Mouse (Mus musculus) MN1 (cell line): Measurements from ENCODE around the gene Utp11.
"Not testable (repeated sequence)": the region's sequence is repeated elsewhere in the genome, so short reads cannot be mapped to it uniquely, and the experiment has no call there.

ENCODE experiments used
- DNase-seq: peaks from one replicate; pipeline ENCODE4 v3.0.0-alpha.2; 2016; ENCODE audit warnings: low spot score

Utp11 gene

DNA sequence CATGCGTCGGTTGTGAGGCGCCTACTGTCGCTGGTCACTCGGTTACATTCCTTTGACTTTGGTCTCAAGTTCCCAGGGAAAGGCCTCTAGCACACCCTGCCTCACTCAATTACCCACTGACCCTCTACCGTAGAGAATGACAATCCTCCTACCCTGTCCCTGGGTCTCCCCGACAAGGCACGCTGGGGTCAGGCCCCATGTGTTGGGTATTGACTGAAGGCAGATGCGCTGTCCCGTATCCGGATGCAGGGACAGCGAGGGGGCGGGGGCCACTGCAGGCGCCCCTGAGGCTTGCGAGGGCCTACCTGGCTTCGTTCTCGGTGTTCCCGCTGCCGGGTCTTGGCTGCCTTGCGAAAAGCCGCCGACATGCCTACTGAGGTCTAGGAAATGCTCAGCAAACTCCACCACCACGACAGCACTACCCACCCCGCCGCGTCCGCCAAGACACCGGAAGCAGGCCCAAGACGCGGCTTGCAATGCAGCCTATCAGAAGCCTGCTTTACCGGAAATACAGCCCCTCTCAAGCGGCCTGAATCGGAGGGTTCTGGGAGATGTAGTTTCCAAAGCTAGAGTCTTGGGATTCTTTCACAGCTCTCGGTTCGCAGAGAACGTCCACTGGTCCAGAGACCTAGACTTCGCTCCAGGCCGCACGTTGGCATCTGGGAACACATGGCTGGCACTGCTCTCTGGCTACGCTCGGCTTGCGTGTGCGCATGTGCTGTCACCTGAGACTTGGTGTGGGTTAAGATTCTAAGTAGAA, at the start of gene Utp11:
Gene Utp11, minus strand, starts transcription at position 466 of the 760 bp plus-strand sequence.
- DNase-seq: peak; percentile 94

DNA sequence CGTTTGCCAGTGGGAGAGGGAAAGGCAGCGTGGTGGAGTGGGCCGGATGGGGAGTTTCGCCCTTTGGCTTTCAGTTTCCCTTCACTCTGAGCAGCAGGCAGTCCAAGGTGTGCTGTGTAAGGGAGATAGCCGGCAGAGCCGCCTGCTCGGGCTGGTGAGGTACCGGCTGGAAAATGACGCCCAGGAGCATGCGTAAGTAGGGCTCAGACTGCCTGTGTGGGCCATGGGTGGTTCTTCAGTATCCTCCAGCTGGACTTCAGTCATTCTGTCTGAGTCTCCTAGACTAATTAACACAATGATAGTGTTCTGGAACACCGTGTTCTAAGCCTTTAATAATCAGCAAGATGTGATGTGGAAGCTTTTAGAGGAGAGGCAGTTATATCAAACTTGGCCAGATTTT, 49.4 kb upstream of the Utp11 start:
- DNase-seq: no peak

- DNase-seq: peak; percentile 70
Measured at GRCm38 (mm10) chr4:124741376-124742343, 48.3 kb upstream of the Utp11 start, which contains the start of gene Inpp5b. Gene Inpp5b (plus strand): TSS chr4:124741850.

DNA sequence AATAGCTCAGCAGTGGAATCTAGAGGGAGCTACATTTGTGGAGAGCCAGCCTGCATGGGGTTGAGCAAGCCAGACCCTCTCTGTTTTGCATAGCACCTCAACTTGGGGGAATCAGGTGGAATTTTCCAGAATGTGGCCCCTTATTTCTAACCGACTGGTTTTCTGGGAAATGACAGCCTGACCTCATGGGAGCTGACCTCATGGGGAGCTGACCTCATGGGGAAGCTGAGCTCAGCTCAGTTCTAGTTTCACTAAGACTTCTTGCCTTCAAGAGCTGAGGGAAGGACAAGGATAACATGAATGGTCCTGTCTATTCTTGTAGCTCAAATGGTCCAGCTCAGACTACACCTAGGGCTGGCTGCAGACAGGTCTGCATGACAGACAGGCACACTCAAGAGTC, 45.4 kb upstream of the Utp11 start:
- DNase-seq: no peak

DNA sequence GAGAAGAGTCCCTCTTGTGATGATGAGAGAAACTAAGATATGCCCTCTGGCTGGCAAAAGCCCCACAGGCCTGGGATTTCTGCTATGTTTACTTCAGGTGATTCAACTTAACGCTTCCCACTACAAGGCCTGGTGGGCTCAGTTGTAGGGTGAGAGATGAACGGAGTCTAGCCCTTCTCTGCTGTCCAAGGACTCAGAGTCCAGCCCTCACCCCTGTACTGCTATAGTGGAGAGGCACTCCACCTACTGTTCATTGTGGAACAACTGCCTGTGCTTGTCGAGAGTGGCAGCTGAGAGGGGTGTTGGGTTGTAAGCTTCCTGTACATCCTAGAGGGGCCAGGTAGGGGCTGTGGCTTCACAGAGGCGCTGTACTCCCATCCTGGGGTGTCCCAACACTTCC, 44.6 kb upstream of the Utp11 start:
- DNase-seq: peak; percentile 26

GRCm38 (mm10) chr4:124737486-124737885, 44.1 kb upstream of the Utp11 start:
- no peak for DNase-seq

- DNase-seq: no peak
Measured at GRCm38 (mm10) chr4:124736952-124737351, 43.6 kb upstream of the Utp11 start.

GRCm38 (mm10) chr4:124726121-124726520, 32.7 kb upstream of the Utp11 start:
- DNase-seq: no peak

DNA sequence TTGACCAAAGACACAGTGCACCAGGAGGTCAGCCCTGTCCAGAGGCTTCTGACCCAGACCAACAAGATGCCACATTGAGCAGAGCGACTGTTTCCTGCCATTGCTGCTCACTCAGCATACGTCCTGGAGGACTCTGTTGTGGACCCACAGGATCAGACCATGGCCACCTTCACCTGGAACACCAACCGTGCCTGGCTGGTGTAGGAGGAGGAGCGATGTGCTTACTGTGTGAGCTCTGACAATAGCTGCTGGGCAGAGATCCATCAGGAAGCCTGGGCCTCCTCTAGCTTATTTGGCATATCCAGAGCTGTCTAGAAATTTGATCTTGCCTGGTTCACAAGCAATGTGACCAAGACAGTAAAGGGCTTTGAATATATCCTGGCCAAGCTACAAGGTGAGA, 25.7 kb upstream of the Utp11 start:
- no peak for DNase-seq

- peak; percentile 98 for DNase-seq
Measured at GRCm38 (mm10) chr4:124714545-124715481, 21.4 kb upstream of the Utp11 start, which contains the start of gene Sf3a3. Gene Sf3a3 (plus strand): TSS chr4:124714776.

DNA sequence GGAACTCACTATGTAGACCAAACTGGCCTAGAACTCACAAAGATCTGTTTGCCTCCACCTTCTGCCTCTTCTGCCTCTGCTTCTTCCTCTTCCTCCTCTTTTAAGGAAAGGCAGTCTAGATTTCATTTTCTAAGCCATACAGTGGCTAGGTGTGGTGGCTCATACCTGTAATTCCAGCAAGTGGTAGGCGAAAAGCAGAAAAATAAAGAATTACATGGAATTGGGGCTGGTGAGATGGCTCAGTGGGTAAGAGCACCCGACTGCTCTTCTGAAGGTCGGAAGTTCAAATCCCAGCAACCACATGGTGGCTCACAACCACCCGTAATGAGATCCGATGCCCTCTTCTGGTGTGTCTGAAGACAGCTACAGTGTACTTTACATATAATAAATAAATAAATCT, 20.4 kb upstream of the Utp11 start:
- not testable (repeated sequence) for DNase-seq

- no peak for DNase-seq
Measured at GRCm38 (mm10) chr4:124712618-124713017, 19.2 kb upstream of the Utp11 start.

GRCm38 (mm10) chr4:124710776-124711291, 17.4 kb upstream of the Utp11 start:
- peak; percentile 68 for DNase-seq

DNA sequence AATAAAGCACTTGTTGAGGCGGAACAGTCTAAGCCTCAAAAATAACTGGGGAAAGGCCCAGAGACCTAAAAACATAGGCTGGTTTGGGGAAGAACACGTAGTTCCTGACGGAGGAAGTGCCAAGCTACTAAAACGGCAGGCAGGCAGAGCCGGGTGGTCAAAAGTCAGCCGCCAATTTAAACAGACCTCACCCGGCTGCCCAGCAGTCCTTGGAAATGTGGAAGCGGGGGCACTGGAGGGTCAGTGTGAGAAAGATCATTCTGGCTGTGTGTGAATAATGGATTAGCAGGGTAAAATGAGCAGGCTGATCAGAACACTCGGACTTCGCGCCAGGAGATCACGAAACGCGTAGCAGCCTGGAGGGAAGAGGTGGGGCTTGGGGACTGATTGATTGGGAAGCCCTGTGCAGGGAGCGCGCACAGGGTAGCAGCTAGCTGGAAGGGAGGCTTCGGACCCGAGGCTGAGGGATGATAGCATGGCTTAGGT, 16.6 kb upstream of the Utp11 start:
- DNase-seq: peak; percentile 59

GRCm38 (mm10) chr4:124708518-124709477, 15.4 kb upstream of the Utp11 start:
- peak; percentile 97 for DNase-seq

- not testable (repeated sequence) for DNase-seq
Measured at GRCm38 (mm10) chr4:124708200-124708517, 14.8 kb upstream of the Utp11 start.

DNA sequence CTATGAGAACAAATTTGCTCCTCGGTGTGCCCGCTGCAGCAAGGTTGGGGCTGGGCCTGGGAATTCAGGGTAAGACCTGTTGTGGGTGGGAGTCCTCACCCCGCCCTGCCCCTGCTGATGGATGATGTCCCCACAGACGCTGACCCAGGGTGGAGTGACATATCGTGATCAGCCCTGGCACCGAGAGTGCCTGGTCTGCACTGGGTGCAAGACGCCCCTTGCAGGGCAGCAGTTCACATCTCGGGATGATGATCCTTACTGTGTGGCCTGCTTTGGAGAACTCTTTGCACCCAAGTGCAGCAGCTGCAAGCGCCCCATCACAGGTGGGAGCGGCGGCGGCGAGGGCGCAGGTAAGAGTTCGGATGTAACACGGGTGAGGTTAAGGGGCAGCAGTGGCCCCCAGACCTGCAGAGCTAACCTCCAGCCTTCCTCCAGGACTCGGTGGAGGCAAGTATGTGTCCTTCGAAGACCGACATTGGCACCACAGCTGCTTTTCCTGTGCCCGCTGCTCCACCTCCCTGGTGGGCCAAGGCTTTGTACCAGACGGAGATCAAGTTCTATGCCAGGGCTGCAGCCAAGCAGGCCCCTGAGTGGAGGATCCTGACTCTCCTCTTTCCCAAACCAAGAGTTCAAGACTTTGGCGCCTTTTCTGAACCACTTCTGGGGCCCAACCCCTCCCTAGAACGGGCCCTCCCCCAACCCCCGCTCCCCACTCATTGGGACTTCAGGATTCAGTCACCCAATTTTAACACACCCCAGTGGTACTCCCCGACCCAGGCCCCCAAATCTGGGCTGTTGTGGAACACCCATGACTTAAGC, 14.2 kb upstream of the Utp11 start:
- DNase-seq: not testable (repeated sequence)

DNA sequence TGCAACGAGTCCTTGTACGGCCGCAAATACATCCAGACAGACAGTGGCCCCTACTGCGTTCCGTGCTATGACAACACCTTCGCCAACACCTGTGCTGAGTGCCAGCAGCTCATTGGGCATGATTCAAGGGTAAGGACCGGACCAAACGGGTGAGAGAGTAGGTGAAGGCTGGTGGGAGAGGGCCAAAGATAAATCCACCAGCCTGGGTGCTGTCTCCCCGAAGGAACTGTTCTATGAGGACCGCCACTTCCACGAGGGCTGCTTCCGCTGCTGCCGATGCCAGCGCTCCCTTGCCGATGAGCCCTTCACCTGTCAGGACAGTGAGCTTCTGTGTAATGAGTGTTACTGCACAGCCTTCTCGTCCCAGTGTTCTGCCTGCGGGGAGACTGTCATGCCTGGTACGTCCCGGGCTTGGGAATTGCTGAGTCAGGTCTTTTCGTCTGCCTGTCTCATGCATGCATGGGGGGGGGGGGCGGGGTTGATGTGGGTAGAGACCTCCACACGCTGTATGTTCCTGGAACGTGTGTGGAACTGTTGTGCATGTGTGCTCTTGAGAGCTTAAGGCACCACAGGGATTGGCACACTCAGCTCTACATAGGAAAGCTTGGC, 12.4 kb upstream of the Utp11 start:
- no peak for DNase-seq
